Mouse (Mus musculus) cerebellum, adult 8-10 months (tissue): ENCODE data around the gene Stac3.

ENCODE experiments used
- DNase-seq: peaks from one replicate; pipeline ENCODE4 v3.0.0; 2022

The Stac3 gene

GRCm38 (mm10) chr10:127500894-127501893 lies at the start of gene Stac3:
Gene Stac3, plus strand, starts transcription at chr10:127501686.
- no peak for DNase-seq

DNA sequence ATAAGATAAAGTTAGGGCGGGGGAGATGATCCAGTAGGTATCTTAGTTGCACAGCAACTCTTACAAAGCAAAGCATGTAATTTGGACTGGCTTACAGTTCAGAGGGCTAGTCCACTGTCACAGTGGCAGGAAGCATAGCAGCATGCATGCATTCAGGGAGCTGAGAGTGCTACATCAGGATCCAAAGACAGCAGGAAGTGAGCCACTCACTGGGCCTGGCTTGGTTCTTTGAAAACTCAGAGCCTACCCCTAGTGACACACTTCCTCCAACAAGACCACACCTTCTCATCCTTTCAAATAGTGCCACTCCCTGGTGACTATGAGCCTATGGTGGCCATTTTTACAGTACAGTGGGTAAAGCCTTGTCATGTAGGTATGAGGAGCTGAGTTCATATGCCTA lies 47.8 kb upstream of the Stac3 start:
- DNase-seq: no peak

DNA sequence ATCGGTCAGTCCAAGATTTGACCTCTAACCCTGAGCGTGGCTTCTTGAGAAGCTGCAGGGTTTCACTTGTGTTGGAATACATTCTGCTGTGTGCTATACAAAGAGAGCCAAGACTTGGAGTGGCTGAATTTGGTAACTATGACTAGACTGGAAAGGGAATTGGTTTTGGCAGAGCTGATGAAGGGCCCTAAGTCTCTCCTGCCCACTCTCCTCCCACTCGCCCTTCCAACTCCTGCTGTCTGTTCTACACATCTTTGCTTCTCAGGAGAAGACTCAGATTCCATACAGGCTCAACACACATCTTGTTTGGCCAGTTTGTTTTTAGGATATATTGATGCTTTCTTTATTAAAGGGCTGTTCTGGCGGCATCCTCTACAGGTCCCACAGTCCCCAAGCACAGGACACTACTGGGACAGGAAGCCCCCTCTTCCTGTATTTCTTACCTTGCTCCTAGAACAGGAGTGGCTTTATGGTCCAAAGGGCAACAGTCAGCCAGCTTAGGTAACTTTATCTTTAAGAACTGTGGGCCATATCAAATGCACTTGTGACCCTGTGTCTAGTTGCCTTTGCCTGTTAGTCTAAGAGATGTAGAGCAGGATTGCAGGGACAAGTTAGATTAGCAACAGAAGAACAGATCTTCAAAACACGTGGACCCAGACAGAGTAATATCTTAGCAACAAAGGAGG lies 38.9 kb upstream of the Stac3 start:
- no peak for DNase-seq

GRCm38 (mm10) chr10:127471281-127471988 lies 30.1 kb upstream of the Stac3 start:
- DNase-seq: no peak

DNA sequence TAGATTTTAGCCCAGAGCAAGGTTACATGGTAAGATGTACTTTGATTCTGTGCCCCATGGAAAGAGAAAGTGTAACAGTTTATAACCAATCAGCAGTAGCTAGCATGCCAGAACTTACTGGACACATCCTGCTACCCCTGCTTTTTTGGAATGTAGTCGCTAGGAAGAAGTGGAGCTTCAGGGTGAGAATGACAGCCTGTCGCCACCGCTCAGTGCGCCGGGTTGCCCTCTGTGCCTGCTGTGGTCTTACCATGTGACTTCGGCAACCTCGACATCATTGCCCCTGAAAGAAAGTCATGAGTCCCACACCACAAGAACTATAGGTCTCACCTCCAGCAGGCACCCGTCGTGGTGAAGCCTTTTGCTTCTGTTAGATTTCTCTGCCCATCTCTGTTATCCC lies 28.8 kb upstream of the Stac3 start:
- no peak for DNase-seq

- DNase-seq: no peak
These were observed 26.3 kb upstream of the Stac3 start for GRCm38 (mm10) chr10:127475175-127475574.

GRCm38 (mm10) chr10:127476541-127476940 lies 24.9 kb upstream of the Stac3 start:
- DNase-seq: no peak

GRCm38 (mm10) chr10:127477301-127477700 lies 24.2 kb upstream of the Stac3 start:
- no peak for DNase-seq

- peak; percentile 58 for DNase-seq
These were observed 22.4 kb upstream of the Stac3 start for GRCm38 (mm10) chr10:127479131-127479530.

- DNase-seq: no peak
These were observed 20.4 kb upstream of the Stac3 start for GRCm38 (mm10) chr10:127480833-127481813.

DNA sequence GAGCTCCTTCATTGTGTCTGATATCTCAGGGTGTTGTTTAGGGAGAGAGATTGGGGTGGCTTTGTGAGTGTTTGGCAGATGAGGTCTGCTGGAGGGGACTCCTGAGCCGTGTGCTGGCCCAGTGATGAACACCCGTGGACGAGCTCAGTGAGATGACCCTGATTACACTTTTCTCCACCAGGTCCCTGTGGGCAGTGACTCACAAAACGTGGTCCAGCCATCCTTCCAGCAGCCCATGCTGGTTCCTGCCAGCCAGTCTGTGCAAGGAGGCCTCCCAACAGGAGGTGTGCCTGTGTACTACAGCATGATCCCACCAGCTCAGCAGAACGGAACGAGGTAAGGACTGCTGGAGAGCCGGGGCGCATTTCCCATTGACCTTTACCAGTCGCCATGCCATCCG lies 16.3 kb upstream of the Stac3 start:
- DNase-seq: no peak

- DNase-seq: no peak
These were observed 12.6 kb upstream of the Stac3 start for GRCm38 (mm10) chr10:127488856-127489255.

- no peak for DNase-seq
These were observed 11.0 kb upstream of the Stac3 start for GRCm38 (mm10) chr10:127490160-127491127.

GRCm38 (mm10) chr10:127491128-127491512 lies 10.4 kb upstream of the Stac3 start:
- peak; percentile 37 for DNase-seq

DNA sequence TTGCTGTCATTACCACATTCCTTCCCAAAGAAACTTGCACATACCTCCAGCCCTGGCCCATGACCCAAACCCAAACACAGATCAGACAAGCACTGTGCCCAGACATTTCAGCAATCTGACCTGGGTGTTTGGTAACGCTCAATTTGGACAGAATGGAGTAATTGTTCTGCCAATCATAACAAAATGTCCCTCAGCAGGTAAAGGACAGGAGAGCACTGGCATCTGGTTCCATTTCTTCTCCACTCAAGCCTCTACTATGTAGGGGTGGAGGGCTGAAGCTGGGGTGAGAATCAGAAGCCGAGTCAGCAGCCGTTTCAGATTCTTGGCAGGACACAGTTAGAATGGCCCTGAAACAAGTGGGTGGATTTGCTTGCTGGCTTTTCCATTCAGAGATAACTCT lies 9.4 kb upstream of the Stac3 start:
- no peak for DNase-seq

DNA sequence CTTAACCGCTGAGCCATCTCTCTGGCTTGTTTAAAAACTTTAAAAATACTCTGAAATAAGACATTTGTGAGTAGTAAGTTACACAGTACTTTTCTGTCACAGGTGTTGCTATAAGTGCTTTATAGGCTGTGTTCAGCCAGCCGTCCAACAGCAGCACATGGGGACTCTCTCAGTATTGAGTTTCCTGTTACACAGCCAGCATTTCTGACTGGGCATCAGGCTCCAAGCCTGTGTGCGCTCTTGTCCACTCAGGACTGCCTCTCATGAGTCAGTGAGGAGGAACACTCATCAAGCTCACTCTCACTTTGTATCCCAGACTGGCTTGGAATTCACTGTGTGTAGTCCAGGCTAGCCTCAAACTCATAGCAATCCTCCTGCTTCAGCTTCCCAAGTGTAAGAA lies 5.3 kb upstream of the Stac3 start:
- DNase-seq: no peak

- no peak for DNase-seq
These were observed 2.0 kb upstream of the Stac3 start for GRCm38 (mm10) chr10:127499516-127499915.

DNA sequence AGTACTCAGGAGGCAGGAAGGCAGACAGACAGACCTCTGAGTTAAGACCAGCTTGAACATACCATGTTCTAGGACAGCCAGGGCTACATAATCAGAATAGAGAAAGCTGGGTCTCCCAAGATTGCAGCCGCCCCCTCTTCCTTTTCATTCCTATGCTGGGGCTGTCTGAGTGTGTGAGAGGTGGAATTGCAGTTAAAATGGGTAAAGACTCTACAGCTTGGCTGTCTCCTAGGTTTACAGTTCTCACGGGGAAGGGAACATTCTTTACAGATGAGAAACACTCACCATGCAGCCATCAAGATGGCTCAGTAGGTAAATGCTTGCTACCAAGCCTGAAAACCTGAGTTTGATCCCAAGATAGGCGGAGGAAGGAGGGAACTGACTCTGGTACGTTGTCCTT lies 1.4 kb upstream of the Stac3 start:
- no peak for DNase-seq

DNA sequence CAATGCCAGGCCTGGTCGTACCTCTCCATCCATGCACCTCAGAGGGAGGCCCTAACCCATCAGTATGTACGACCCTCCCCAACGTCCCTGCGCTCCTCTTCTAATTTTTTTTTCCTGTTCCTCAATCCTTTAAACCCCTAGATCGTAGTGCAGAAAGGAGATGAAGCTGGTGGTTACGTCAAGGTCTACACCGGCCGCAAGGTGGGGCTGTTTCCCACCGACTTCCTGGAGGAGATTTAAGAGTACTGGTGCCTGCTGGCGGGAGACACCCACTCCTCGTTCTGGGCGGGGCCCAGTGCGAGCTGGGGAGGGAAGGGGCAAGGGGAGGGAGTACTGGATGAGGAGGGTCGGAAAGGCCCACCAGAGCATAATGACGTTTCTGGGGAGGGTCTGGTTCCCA lies 6.8 kb downstream of the Stac3 start:
- DNase-seq: peak; percentile 84

DNA sequence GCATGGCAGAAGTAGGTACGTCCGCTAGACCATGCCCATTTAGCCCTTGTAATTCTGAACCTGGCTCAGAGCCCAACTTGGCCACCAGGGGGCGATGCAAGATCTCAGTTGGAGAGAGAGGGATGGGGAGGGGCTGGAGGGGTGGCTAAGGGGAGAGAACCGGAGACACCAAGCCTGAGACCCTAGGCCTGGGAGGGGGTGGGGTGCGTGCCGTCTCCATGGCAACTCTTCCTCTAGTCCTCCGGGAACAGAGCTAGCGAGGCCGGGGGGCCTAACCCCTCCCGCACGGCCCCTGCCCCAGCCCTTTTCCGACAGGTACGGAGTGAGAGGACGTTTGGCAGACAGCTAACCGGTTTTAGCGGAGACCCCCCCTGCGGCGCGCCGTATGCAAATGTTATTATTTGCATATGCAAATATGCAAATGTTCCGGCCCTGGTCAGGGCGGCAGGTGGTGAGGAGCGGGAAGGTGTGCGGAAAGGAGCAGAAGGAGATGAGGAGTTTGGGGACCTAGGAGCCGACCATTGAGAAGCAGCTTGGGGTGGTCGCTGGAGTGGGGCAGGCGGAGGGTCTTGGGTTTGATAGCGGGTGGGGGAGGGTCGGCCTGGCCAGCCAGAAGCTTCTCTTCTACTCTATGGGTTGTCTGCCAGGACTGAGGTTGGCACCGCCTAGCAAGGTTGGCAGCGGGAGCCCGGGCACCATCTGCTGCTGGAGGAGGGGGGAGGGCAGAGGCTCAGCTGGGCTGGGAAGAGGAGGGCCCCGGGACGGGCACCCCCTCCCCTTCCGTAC lies 7.8 kb downstream of the Stac3 start:
- DNase-seq: peak; percentile 96
